Mouse (Mus musculus) liver, embryonic 14.5 days (tissue): Measurements from ENCODE around the gene 2310022B05Rik.

Source experiments
- CTCF ChIP-seq: IDR thresholded peaks from 2 replicates; pipeline ENCODE4 v1.5.1; 2016; ENCODE audit warnings: antibody characterized with exemption, low read depth, control low read depth
- EP300 ChIP-seq: IDR thresholded peaks from 2 replicates; pipeline ENCODE4 v1.6.1; 2016; ENCODE audit warnings: antibody characterized with exemption, low read depth

- TF ChIP-seq EP300: no peak
- TF ChIP-seq CTCF: no peak
Measured at GRCm38 (mm10) chr8:124653568-124654475, 9.3 kb downstream of the 2310022B05Rik start.
